Mouse (Mus musculus) cerebellum, adult 2 months (tissue): Measurements from ENCODE around the gene Nudt3.

Source experiments
- CTCF ChIP-seq: fragments of 200-500 bp; IDR thresholded peaks from 2 replicates; pipeline ENCODE4 v1.5.1; 2011; ENCODE audit warnings: low read depth, mild to moderate bottlenecking, control low read depth, low read length, moderate library complexity, borderline replicate concordance; ENCODE audit not compliant: insufficient read depth
- POLR2A ChIP-seq: fragments of 200-500 bp; IDR thresholded peaks from 2 replicates; pipeline ENCODE4 v1.6.1; 2011; ENCODE audit warnings: low read length, control low read depth, borderline replicate concordance; ENCODE audit not compliant: insufficient read depth

DNA sequence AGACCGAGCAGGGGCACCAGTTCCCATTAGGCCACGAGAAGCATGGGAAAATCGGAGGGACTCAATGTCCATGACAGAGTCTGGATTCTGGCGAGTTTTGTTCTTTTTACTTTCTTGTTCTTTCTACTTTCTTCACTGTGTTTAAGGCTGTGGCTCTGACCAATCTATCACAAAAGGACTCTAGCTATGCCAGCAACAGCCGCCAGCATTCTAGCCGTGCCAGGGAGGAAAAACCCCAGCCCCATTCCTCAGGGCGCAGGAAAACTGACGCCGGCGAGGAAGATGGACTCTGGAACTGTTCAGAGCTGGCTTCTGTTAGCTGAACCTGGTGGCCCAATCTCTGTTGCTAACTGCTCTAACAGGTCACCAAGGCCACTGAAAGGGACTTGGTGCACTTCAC is 44.8 kb downstream of the Nudt3 start:
- TF ChIP-seq CTCF, result no peak
- TF ChIP-seq POLR2A, result no peak
